Mouse (Mus musculus): ENCODE results near the gene Borcs8. TPM values are rescaled to one million over a fixed set of nuclear protein-coding genes. Genes with fewer than 3 reads are reported as not detected.
A peak's percentile ranks its signal among the peaks of the same experiment; 100 is the strongest.

The Borcs8 gene
- 30.3 and 38.1 TPM in 2 replicates for polyA plus RNA-seq (2016; fragmentation: Nextera tagmentation; extraction: Ambion mirVana)

GRCm38 (mm10) chr8:70139026-70139857 lies at the start of gene Borcs8, which contains the start of the genes Rfxank and Mef2b:
Gene Borcs8 (plus strand): TSS chr8:70139499.
Gene Rfxank (minus strand): TSS chr8:70139154.
Gene Mef2b (plus strand): TSS chr8:70139711.
- under 1% methylated on average over 46 of the region's 46 CpGs for WGBS
- Histone ChIP-seq H3K4me3 (peak within 1 kb of the TSS; percentile 64), H3K9me3 (replicated peaks) (no peaks in the 10 kb centered on the region), H3K4me2 (peak within 1 kb of the TSS; percentile 73), H3K9ac (peak within 1 kb of the TSS; percentile 74), H3K27me3 (replicated peaks) (no peaks in the 10 kb centered on the region), H3K36me3 (peaks cover 46% of the 10 kb centered on the region), H3K4me1 (replicated peaks) (peaks cover 27% of the 10 kb centered on the region), H3K27ac (ENCODE audit: poor library complexity, severe bottlenecking) (peak within 1 kb of the TSS; percentile 59)
- peak; percentile 98 for ATAC-seq (ENCODE audit: insufficient number of reproducible peaks, low FRiP score)

GRCm38 (mm10) chr8:70092786-70093185 lies 46.5 kb upstream of the Borcs8 start:
- Histone ChIP-seq H3K9ac (no peak overlapping the region), H3K4me3 (no peak overlapping the region), H3K27me3 (replicated peaks) (peaks cover 72% of the 10 kb centered on the region), H3K36me3 (no peaks in the 10 kb centered on the region), H3K27ac (ENCODE audit: poor library complexity, severe bottlenecking) (no peak overlapping the region), H3K9me3 (replicated peaks) (no peaks in the 10 kb centered on the region; the same call in 1 of the 2 replicates), H3K4me1 (replicated peaks) (peaks cover 6% of the 10 kb centered on the region), H3K4me2 (no peak overlapping the region)
- ATAC-seq (ENCODE audit: insufficient number of reproducible peaks, low FRiP score) = no peak
- 53% methylated on average over 8 of the region's 8 CpGs for whole genome bisulfite sequencing

GRCm38 (mm10) chr8:70099276-70099675 lies 40.0 kb upstream of the Borcs8 start:
- Histone ChIP-seq H3K27me3 (replicated peaks) (peaks cover 42% of the 10 kb centered on the region), H3K9ac (no peak overlapping the region), H3K36me3 (no peaks in the 10 kb centered on the region), H3K27ac (ENCODE audit: poor library complexity, severe bottlenecking) (no peak overlapping the region), H3K4me3 (no peak overlapping the region), H3K9me3 (replicated peaks) (no peaks in the 10 kb centered on the region; the same call in 1 of the 2 replicates), H3K4me1 (replicated peaks) (peaks cover 1% of the 10 kb centered on the region; the same call in 1 of the 2 replicates), H3K4me2 (no peak overlapping the region)
- ATAC-seq (ENCODE audit: insufficient number of reproducible peaks, low FRiP score) = no peak
- 66% methylated on average over 8 of the region's 8 CpGs for WGBS

GRCm38 (mm10) chr8:70100241-70100640 lies 39.1 kb upstream of the Borcs8 start:
- Histone ChIP-seq H3K4me2 (no peak overlapping the region), H3K4me3 (no peak overlapping the region), H3K4me1 (replicated peaks) (peaks cover 6% of the 10 kb centered on the region; the same call in 1 of the 2 replicates), H3K9me3 (replicated peaks) (no peaks in the 10 kb centered on the region; the same call in 1 of the 2 replicates), H3K27ac (ENCODE audit: poor library complexity, severe bottlenecking) (no peak overlapping the region), H3K9ac (no peak overlapping the region), H3K27me3 (replicated peaks) (peaks cover 40% of the 10 kb centered on the region), H3K36me3 (no peaks in the 10 kb centered on the region)
- no peak for ATAC-seq (ENCODE audit: insufficient number of reproducible peaks, low FRiP score)
- WGBS = 73% methylated on average over 8 of the region's 8 CpGs

- Histone ChIP-seq H3K27me3 (replicated peaks) (peaks cover 60% of the 10 kb centered on the region), H3K36me3 (no peaks in the 10 kb centered on the region), H3K9me3 (replicated peaks) (no peaks in the 10 kb centered on the region), H3K4me1 (replicated peaks) (peaks cover 6% of the 10 kb centered on the region; the same call in 1 of the 2 replicates), H3K4me3 (no peak overlapping the region), H3K4me2 (no peak overlapping the region), H3K27ac (ENCODE audit: poor library complexity, severe bottlenecking) (no peak overlapping the region), H3K9ac (no peak overlapping the region)
- WGBS = 13% methylated on average over 6 of the region's 6 CpGs
- no peak; the same call in 1 of the 2 replicates for ATAC-seq (ENCODE audit: insufficient number of reproducible peaks, low FRiP score)
Measured at GRCm38 (mm10) chr8:70104506-70104905, 34.8 kb upstream of the Borcs8 start.

- 74% methylated on average over 7 of the region's 7 CpGs for WGBS
- H3K4me1 ChIP-seq (replicated peaks) = peaks cover 6% of the 10 kb centered on the region; the same call in 1 of the 2 replicates
- H3K36me3 ChIP-seq = no peaks in the 10 kb centered on the region
- H3K9ac ChIP-seq = no peak overlapping the region
- no peak overlapping the region for H3K4me2 ChIP-seq
- ATAC-seq (ENCODE audit: insufficient number of reproducible peaks, low FRiP score) = no peak
- H3K27ac ChIP-seq (ENCODE audit: poor library complexity, severe bottlenecking) = no peak overlapping the region
- H3K4me3 ChIP-seq = no peak overlapping the region
- H3K9me3 ChIP-seq (replicated peaks) = no peaks in the 10 kb centered on the region
- peaks cover 60% of the 10 kb centered on the region for H3K27me3 ChIP-seq (replicated peaks)
Measured at GRCm38 (mm10) chr8:70104922-70105321, 34.4 kb upstream of the Borcs8 start.

- Histone ChIP-seq H3K4me1 (replicated peaks) (no peaks in the 10 kb centered on the region), H3K27me3 (replicated peaks) (peaks cover 98% of the 10 kb centered on the region), H3K27ac (ENCODE audit: poor library complexity, severe bottlenecking) (no peak overlapping the region), H3K4me3 (no peak overlapping the region), H3K36me3 (no peaks in the 10 kb centered on the region), H3K4me2 (no peak overlapping the region), H3K9ac (no peak overlapping the region), H3K9me3 (replicated peaks) (no peaks in the 10 kb centered on the region)
- ATAC-seq (ENCODE audit: insufficient number of reproducible peaks, low FRiP score) = no peak
- 73% methylated on average over 2 of the region's 2 CpGs for WGBS
Measured at GRCm38 (mm10) chr8:70110451-70110850, 28.8 kb upstream of the Borcs8 start.

GRCm38 (mm10) chr8:70111192-70111795 lies 28.0 kb upstream of the Borcs8 start:
- Histone ChIP-seq H3K27ac (ENCODE audit: poor library complexity, severe bottlenecking) (no peak overlapping the region), H3K36me3 (no peaks in the 10 kb centered on the region), H3K9me3 (replicated peaks) (no peaks in the 10 kb centered on the region), H3K27me3 (replicated peaks) (peaks cover 100% of the 10 kb centered on the region), H3K4me1 (replicated peaks) (no peaks in the 10 kb centered on the region), H3K4me2 (no peak overlapping the region), H3K4me3 (no peak overlapping the region), H3K9ac (no peak overlapping the region)
- WGBS = 43% methylated on average over 23 of the region's 23 CpGs
- no peak for ATAC-seq (ENCODE audit: insufficient number of reproducible peaks, low FRiP score)

GRCm38 (mm10) chr8:70112401-70113016 lies 26.8 kb upstream of the Borcs8 start:
- 7% methylated on average over 43 of the region's 43 CpGs for WGBS
- ATAC-seq (ENCODE audit: insufficient number of reproducible peaks, low FRiP score) = no peak
- Histone ChIP-seq H3K9me3 (replicated peaks) (no peaks in the 10 kb centered on the region), H3K27me3 (replicated peaks) (peaks cover 100% of the 10 kb centered on the region), H3K4me1 (replicated peaks) (no peaks in the 10 kb centered on the region), H3K36me3 (no peaks in the 10 kb centered on the region), H3K27ac (ENCODE audit: poor library complexity, severe bottlenecking) (no peak overlapping the region), H3K4me3 (no peak overlapping the region), H3K9ac (no peak overlapping the region), H3K4me2 (no peak overlapping the region)

- peaks cover 100% of the 10 kb centered on the region for H3K27me3 ChIP-seq (replicated peaks)
- H3K9ac ChIP-seq = no peak overlapping the region
- no peak overlapping the region for H3K4me2 ChIP-seq
- no peaks in the 10 kb centered on the region for H3K9me3 ChIP-seq (replicated peaks)
- no peak for ATAC-seq (ENCODE audit: insufficient number of reproducible peaks, low FRiP score)
- no peaks in the 10 kb centered on the region for H3K4me1 ChIP-seq (replicated peaks)
- H3K27ac ChIP-seq (ENCODE audit: poor library complexity, severe bottlenecking) = no peak overlapping the region
- no peak overlapping the region for H3K4me3 ChIP-seq
- H3K36me3 ChIP-seq = no peaks in the 10 kb centered on the region
- 25% methylated on average over 6 of the region's 6 CpGs for WGBS
Measured at GRCm38 (mm10) chr8:70114488-70114887, 24.8 kb upstream of the Borcs8 start.

GRCm38 (mm10) chr8:70114892-70115291 lies 24.4 kb upstream of the Borcs8 start:
- Histone ChIP-seq H3K27ac (ENCODE audit: poor library complexity, severe bottlenecking) (no peak overlapping the region), H3K4me3 (no peak overlapping the region), H3K9me3 (replicated peaks) (no peaks in the 10 kb centered on the region), H3K4me2 (no peak overlapping the region), H3K4me1 (replicated peaks) (no peaks in the 10 kb centered on the region), H3K27me3 (replicated peaks) (peaks cover 100% of the 10 kb centered on the region), H3K9ac (no peak overlapping the region), H3K36me3 (no peaks in the 10 kb centered on the region)
- ATAC-seq (ENCODE audit: insufficient number of reproducible peaks, low FRiP score) = no peak
- 63% methylated on average over 13 of the region's 13 CpGs for WGBS
